In the genomic region with DNA sequence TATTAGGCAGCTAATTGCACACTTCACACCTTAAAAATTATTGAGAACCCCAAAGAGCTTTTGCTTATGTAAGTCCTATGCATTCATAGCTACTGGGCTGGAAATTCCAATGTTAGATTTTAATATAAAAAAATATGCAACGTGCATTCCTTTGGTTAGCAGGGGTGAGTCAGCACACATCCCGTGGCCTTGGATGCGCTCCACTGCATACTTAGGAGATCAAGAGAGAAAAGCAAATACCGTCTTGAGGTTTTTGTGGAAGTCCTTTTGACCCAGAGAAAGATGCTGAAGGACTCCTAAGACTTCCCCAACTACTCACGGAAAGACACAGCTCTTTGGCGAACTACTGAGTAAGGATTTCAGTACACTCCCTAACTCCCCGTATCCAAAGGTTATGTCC, we compare ENCODE assay signal across 10 mouse cellular contexts. TPM values are rescaled to one million over a fixed set of nuclear protein-coding genes. Genes with fewer than 3 reads are reported as not detected.
A peak's percentile ranks its signal among the peaks of the same experiment; 100 is the strongest.
DNase-seq lines count a peak whose midpoint lies in the region; ATAC-seq and TF ChIP-seq lines count a peak whose summit lies in the region.
"Had no signal": no experiment of that assay in that cellular context is flagged by ENCODE, and none has a peak within 500 bp of the region (broad histone marks: within the 10 kb centered on the region; RNA-seq: fewer than 3 reads in every experiment).

No protein-coding gene starts in this region.

- no peaks in the 10 kb centered on the region for H3K36me3 ChIP-seq in intestine, embryonic 14.5 days (ENCODE audit: control insufficient read depth, insufficient read depth, low read length)
- no peaks in the 10 kb centered on the region for H3K36me3 ChIP-seq in intestine, postnatal 0 days (ENCODE audit: control insufficient read depth, insufficient read depth)
- H3K36me3 ChIP-seq in forebrain, postnatal 0 days (ENCODE audit: insufficient read depth) = no peaks in the 10 kb centered on the region
- no peaks in the 10 kb centered on the region for H3K36me3 ChIP-seq in midbrain, embryonic 16.5 days (ENCODE audit: control insufficient read depth, insufficient read depth, low read length)
- H3K36me3 ChIP-seq: lung, embryonic 15.5 days; stomach, embryonic 15.5 days had no signal

- DNase-seq in intestine, embryonic 14.5 days (ENCODE audit: low spot score) = no peak
- peak; percentile 95 for DNase-seq in NIH3T3 (ENCODE audit: low read depth)
- DNase-seq in forebrain, postnatal 0 days = no peak
- DNase-seq in spleen, adult 18-20 months = no peak
- no peak for DNase-seq in spleen, adult 12 weeks (ENCODE audit: low spot score)
- no peak for DNase-seq in lung, postnatal 14 days

- no peak overlapping the region for H3K9ac ChIP-seq in intestine, embryonic 14.5 days (ENCODE audit: low read length)
- no peak overlapping the region for H3K9ac ChIP-seq in intestine, postnatal 0 days (ENCODE audit: low read depth, low read length)
- no peak overlapping the region for H3K9ac ChIP-seq in forebrain, postnatal 0 days
- H3K9ac ChIP-seq in midbrain, embryonic 16.5 days (ENCODE audit: low read depth, low read length) = no peak overlapping the region
- H3K9ac ChIP-seq: lung, embryonic 15.5 days; stomach, embryonic 15.5 days had no signal

- no peak for TF ChIP-seq CTCF in intestine, postnatal 0 days (IDR thresholded peaks at IDR 0.05; ENCODE audit: low read depth)
- TF ChIP-seq CTCF in forebrain, postnatal 0 days (IDR thresholded peaks at IDR 0.05; ENCODE audit: low read depth) = no peak

- H3K4me3 ChIP-seq in intestine, embryonic 14.5 days (ENCODE audit: low read depth, low read length) = no peak overlapping the region
- no peak overlapping the region for H3K4me3 ChIP-seq in intestine, postnatal 0 days (ENCODE audit: low read depth, low read length)
- 0 out of 2 replicates have a peak overlapping the region, but pooled peaks have one; percentile 27 for H3K4me3 ChIP-seq in forebrain, postnatal 0 days (ENCODE audit: low read depth, low read length)
- H3K4me3 ChIP-seq in midbrain, embryonic 16.5 days (ENCODE audit: low read depth, low read length) = no peak overlapping the region; the same call in 1 of the 2 replicates

- no peaks in the 10 kb centered on the region for H3K9me3 ChIP-seq in intestine, embryonic 14.5 days (ENCODE audit: control insufficient read depth, low read length)
- no peaks in the 10 kb centered on the region for H3K9me3 ChIP-seq in intestine, postnatal 0 days (ENCODE audit: control insufficient read depth)
- no peaks in the 10 kb centered on the region for H3K9me3 ChIP-seq in forebrain, postnatal 0 days (ENCODE audit: low read length)
- no peaks in the 10 kb centered on the region for H3K9me3 ChIP-seq in midbrain, embryonic 16.5 days (replicated peaks; ENCODE audit: control insufficient read depth, low read length, poor library complexity, severe bottlenecking)
- H3K9me3 ChIP-seq: lung, embryonic 15.5 days; stomach, embryonic 15.5 days had no signal

- peak overlapping the region; percentile 33 for H3K4me2 ChIP-seq in intestine, embryonic 14.5 days (ENCODE audit: low read length)
- no peak overlapping the region for H3K4me2 ChIP-seq in intestine, postnatal 0 days (replicated peaks; ENCODE audit: low read depth)
- peak overlapping the region; percentile 37; the same call in 1 of the 2 replicates for H3K4me2 ChIP-seq in forebrain, postnatal 0 days (ENCODE audit: low read depth)
- H3K4me2 ChIP-seq in midbrain, embryonic 16.5 days (ENCODE audit: low read length) = peak overlapping the region; percentile 47

- 78% methylated on average over 7 of the region's 7 CpGs for WGBS in intestine, embryonic 14.5 days
- WGBS in intestine, postnatal 0 days = 62% methylated on average over 7 of the region's 7 CpGs
- 86% methylated on average over 7 of the region's 7 CpGs for WGBS in forebrain, postnatal 0 days
- WGBS in midbrain, embryonic 16.5 days = 83% methylated on average over 7 of the region's 7 CpGs

- no peaks in the 10 kb centered on the region for H3K27me3 ChIP-seq in intestine, embryonic 14.5 days (replicated peaks; ENCODE audit: control insufficient read depth, insufficient read depth, low read length)
- no peaks in the 10 kb centered on the region for H3K27me3 ChIP-seq in intestine, postnatal 0 days (replicated peaks; ENCODE audit: control insufficient read depth, insufficient read depth, low read length)
- H3K27me3 ChIP-seq in forebrain, postnatal 0 days (ENCODE audit: insufficient read depth, low read length) = no peaks in the 10 kb centered on the region
- H3K27me3 ChIP-seq in midbrain, embryonic 16.5 days (ENCODE audit: control insufficient read depth, insufficient read depth, low read depth, low read length) = no peaks in the 10 kb centered on the region
- H3K27me3 ChIP-seq: lung, embryonic 15.5 days; stomach, embryonic 15.5 days had no signal

- no peak for ATAC-seq in intestine, embryonic 14.5 days (replicated peaks; ENCODE audit: low FRiP score, low TSS enrichment, low read depth)
- ATAC-seq in intestine, postnatal 0 days = no peak
- ATAC-seq in forebrain, postnatal 0 days = no peak
- no peak; the same call in 1 of the 2 replicates for ATAC-seq in midbrain, embryonic 16.5 days

- no peaks in the 10 kb centered on the region for H3K4me1 ChIP-seq in intestine, embryonic 14.5 days (replicated peaks; ENCODE audit: control insufficient read depth, insufficient read depth, low read length)
- H3K4me1 ChIP-seq in intestine, postnatal 0 days (replicated peaks; ENCODE audit: control insufficient read depth, insufficient read depth, low read length) = no peaks in the 10 kb centered on the region; the same call in 1 of the 2 replicates
- H3K4me1 ChIP-seq in forebrain, postnatal 0 days (ENCODE audit: insufficient read depth) = no peaks in the 10 kb centered on the region
- no peaks in the 10 kb centered on the region for H3K4me1 ChIP-seq in midbrain, embryonic 16.5 days (ENCODE audit: control insufficient read depth, insufficient read depth, low read length)
- H3K4me1 ChIP-seq: lung, embryonic 15.5 days; stomach, embryonic 15.5 days had no signal

- no peak overlapping the region for H3K27ac ChIP-seq in intestine, embryonic 14.5 days (ENCODE audit: low read depth)
- no peak overlapping the region for H3K27ac ChIP-seq in intestine, postnatal 0 days (ENCODE audit: low read depth, low read length)
- no peak overlapping the region for H3K27ac ChIP-seq in forebrain, postnatal 0 days (ENCODE audit: low read depth, low read length)
- H3K27ac ChIP-seq in midbrain, embryonic 16.5 days (ENCODE audit: low read length) = no peak overlapping the region
- H3K27ac ChIP-seq: lung, embryonic 15.5 days; stomach, embryonic 15.5 days had no signal

RNA-seq across cellular contexts. Expression of gene C1rl, which starts 8.1 kb away (rescaled TPM):
- polyA plus RNA-seq in intestine, embryonic 14.5 days (2014; fragmentation: Nextera tagmentation; extraction: Ambion mirVana) = 0.92 and 1.1 TPM in 2 replicates
- 1.9 TPM in 2 replicates for polyA plus RNA-seq in intestine, postnatal 0 days (2015; fragmentation: Nextera tagmentation; extraction: Ambion mirVana)
- 0.48 TPM in 1 of 2 replicates, not detected in the other for total RNA-seq in forebrain, postnatal 0 days (2014; rRNA removed)
- 0.19 and 0.22 TPM in 2 replicates for polyA plus RNA-seq in forebrain, postnatal 0 days (2015; fragmentation: Nextera tagmentation; extraction: Ambion mirVana)
- polyA plus RNA-seq in midbrain, embryonic 16.5 days (2015; fragmentation: Nextera tagmentation; extraction: Ambion mirVana) = 0.29 and 0.36 TPM in 2 replicates

RNA-seq across cellular contexts. Expression of gene Clstn3, which starts 20.3 kb away (rescaled TPM):
- polyA plus RNA-seq in intestine, embryonic 14.5 days (2014; fragmentation: Nextera tagmentation; extraction: Ambion mirVana) = 4.7 and 5.4 TPM in 2 replicates
- polyA plus RNA-seq in intestine, postnatal 0 days (2015; fragmentation: Nextera tagmentation; extraction: Ambion mirVana) = 2.7 and 3.4 TPM in 2 replicates
- 167 and 223 TPM in 2 replicates for total RNA-seq in forebrain, postnatal 0 days (2014; rRNA removed)
- polyA plus RNA-seq in forebrain, postnatal 0 days (2015; fragmentation: Nextera tagmentation; extraction: Ambion mirVana) = 97.3 and 134 TPM in 2 replicates
- polyA plus RNA-seq in midbrain, embryonic 16.5 days (2015; fragmentation: Nextera tagmentation; extraction: Ambion mirVana) = 151 and 183 TPM in 2 replicates

RNA-seq across cellular contexts. Expression of gene C1ra, which starts 27.4 kb away (rescaled TPM):
- 1.7 and 1.8 TPM in 2 replicates for polyA plus RNA-seq in intestine, embryonic 14.5 days (2014; fragmentation: Nextera tagmentation; extraction: Ambion mirVana)
- polyA plus RNA-seq in intestine, postnatal 0 days (2015; fragmentation: Nextera tagmentation; extraction: Ambion mirVana) = 6.9 and 7.5 TPM in 2 replicates
- 0.23 and 1.1 TPM in 2 replicates for total RNA-seq in forebrain, postnatal 0 days (2014; rRNA removed)
- 0.49 and 0.58 TPM in 2 replicates for polyA plus RNA-seq in forebrain, postnatal 0 days (2015; fragmentation: Nextera tagmentation; extraction: Ambion mirVana)
- 0.31 and 0.36 TPM in 2 replicates for polyA plus RNA-seq in midbrain, embryonic 16.5 days (2015; fragmentation: Nextera tagmentation; extraction: Ambion mirVana)

RNA-seq across cellular contexts. Expression of gene C1s1, which starts 57.3 kb away (rescaled TPM):
- 1.3 and 1.6 TPM in 2 replicates for polyA plus RNA-seq in intestine, embryonic 14.5 days (2014; fragmentation: Nextera tagmentation; extraction: Ambion mirVana)
- 9.1 and 10.4 TPM in 2 replicates for polyA plus RNA-seq in intestine, postnatal 0 days (2015; fragmentation: Nextera tagmentation; extraction: Ambion mirVana)
- 1.9 and 2.9 TPM in 2 replicates for total RNA-seq in forebrain, postnatal 0 days (2014; rRNA removed)
- 0.67 and 0.83 TPM in 2 replicates for polyA plus RNA-seq in forebrain, postnatal 0 days (2015; fragmentation: Nextera tagmentation; extraction: Ambion mirVana)
- 0.73 and 0.89 TPM in 2 replicates for polyA plus RNA-seq in midbrain, embryonic 16.5 days (2015; fragmentation: Nextera tagmentation; extraction: Ambion mirVana)

Comparison
In these comparisons a context has a peak if more than half of its experiments do, and no peak if none do; other contexts are left out.
1. RNA of gene Clstn3, which starts 20.3 kb away (polyA plus RNA-seq): 151 to 183 TPM in midbrain, embryonic 16.5 days and 97.3 to 134 TPM in forebrain, postnatal 0 days; 4.7 to 5.4 TPM in intestine, embryonic 14.5 days and 2.7 to 3.4 TPM in intestine, postnatal 0 days; every median in the first group is over 10 times any median in the second.